Mouse (Mus musculus): Measurements from ENCODE around the gene Nudt2.

DNA sequence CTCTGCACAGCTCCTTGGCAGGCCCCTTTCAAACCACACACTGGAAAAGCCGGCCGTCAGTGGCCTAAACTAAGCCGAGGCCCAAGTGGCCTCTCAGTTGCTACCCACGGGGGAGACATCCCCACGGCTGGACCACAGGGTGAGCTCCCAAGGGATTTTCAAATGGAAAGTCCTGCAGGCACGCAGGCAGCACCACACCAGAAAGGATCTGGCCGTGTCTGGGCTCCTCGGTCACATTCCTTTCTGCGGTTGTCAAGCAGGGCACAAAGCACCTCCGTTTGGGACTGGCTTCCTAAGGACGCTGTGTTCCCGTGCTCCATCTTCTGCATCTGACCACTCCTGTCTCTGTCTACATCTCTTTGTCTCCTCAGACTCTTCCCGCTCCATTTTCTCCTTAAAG is 62.1 kb downstream of the Nudt2 start:
- TF ChIP-seq ELF1 (IDR thresholded peaks at IDR 0.05; ENCODE audit: low read depth, low read length), result no peak
- no peak for TF ChIP-seq POLR2A (IDR thresholded peaks at IDR 0.05; ENCODE audit: low read depth, low read length)
- no peak for TF ChIP-seq TBP (conservative IDR thresholded peaks at IDR 0.05; ENCODE audit: low read depth, low read length)
- TF ChIP-seq ETS1 (conservative IDR thresholded peaks at IDR 0.05; ENCODE audit: low read depth, low read length), result no peak
- no peak for TF ChIP-seq ZNF384 (IDR thresholded peaks at IDR 0.05; ENCODE audit: low read depth, low read length)
- TF ChIP-seq KAT2A (IDR thresholded peaks at IDR 0.05; ENCODE audit: insufficient replicate concordance, low read length), result no peak
- no peak for TF ChIP-seq CTCF (conservative IDR thresholded peaks at IDR 0.05 in 1 of 2, IDR thresholded peaks at IDR 0.05 in 1 of 2; ENCODE audit: low read depth in 2 of 2, low read length in 2 of 2)
- TF ChIP-seq E2F4 (IDR thresholded peaks at IDR 0.05; ENCODE audit: insufficient replicate concordance, low read depth, low read length), result no peak
- no peak for TF ChIP-seq ZMIZ1 (IDR thresholded peaks at IDR 0.05; ENCODE audit: low read depth, low read length)
- TF ChIP-seq HCFC1 (IDR thresholded peaks at IDR 0.05; ENCODE audit: low read depth, low read length), result no peak
- TF ChIP-seq RCOR1 (conservative IDR thresholded peaks at IDR 0.05; ENCODE audit: low read depth, low read length), result no peak
- TF ChIP-seq MAZ (IDR thresholded peaks at IDR 0.05; ENCODE audit: low read depth, low read length), result no peak
